In genomic region chr7:90130501-90131375, GRCm38 (mm10) we compare ENCODE assay signal across 8 mouse cellular contexts. TPM values are rescaled to one million over a fixed set of nuclear protein-coding genes. Genes with fewer than 3 reads are reported as not detected.
A peak's percentile ranks its signal among the peaks of the same experiment; 100 is the strongest.
DNase-seq lines count a peak whose midpoint lies in the region; ATAC-seq and TF ChIP-seq lines count a peak whose summit lies in the region.

No protein-coding gene starts in this region.

- no peak for DNase-seq in frontal cortex, postnatal 25 days (ENCODE audit: low spot score in 2 of 2)
- DNase-seq in brain, embryonic 14.5 days (ENCODE audit: low read depth): peak; percentile 55
- DNase-seq in forebrain, postnatal 0 days: peak; percentile 55
- DNase-seq in induced T-regulatory cell, adult 2 months (ENCODE audit: low read depth): peak; percentile 86
- peak; percentile 33 for DNase-seq in limb, embryonic 14.5 days (ENCODE audit: low spot score)

- no peaks in the 10 kb centered on the region for H3K9me3 ChIP-seq in forebrain, postnatal 0 days (ENCODE audit: low read length)
- no peaks in the 10 kb centered on the region for H3K9me3 ChIP-seq in limb, embryonic 14.5 days (ENCODE audit: control insufficient read depth, low read length)
- no peaks in the 10 kb centered on the region for H3K9me3 ChIP-seq in stomach, embryonic 15.5 days

- 1% methylated on average over 39 of the region's 39 CpGs for WGBS in forebrain, postnatal 0 days
- under 1% methylated on average over 26 of the region's 39 CpGs for WGBS in limb, embryonic 14.5 days
- 1% methylated on average over 33 of the region's 39 CpGs for WGBS in stomach, embryonic 15.5 days

- peak; percentile 2; the same call in 1 of the 2 replicates for ATAC-seq in frontal cortex, adult (ENCODE audit: low TSS enrichment)
- peak; percentile 40; the same call in 1 of the 2 replicates for ATAC-seq in forebrain, postnatal 0 days
- peak; percentile 0 for ATAC-seq in limb, embryonic 14.5 days (ENCODE audit: low FRiP score, low read depth)
- peak; percentile 23 for ATAC-seq in stomach, embryonic 15.5 days (ENCODE audit: insufficient read depth, low FRiP score, low read depth)

- TF ChIP-seq POLR2A in brain, embryonic 14.5 days (IDR thresholded peaks at IDR 0.05; ENCODE audit: borderline replicate concordance, extremely low read depth, insufficient read depth, insufficient read length, poor library complexity, severe bottlenecking): no peak
- TF ChIP-seq POLR2A in limb, embryonic 14.5 days (IDR thresholded peaks at IDR 0.05; ENCODE audit: borderline replicate concordance, extremely low read depth, insufficient read depth, insufficient read length): no peak
- TF ChIP-seq POLR2A in myocyte (IDR thresholded peaks at IDR 0.05; ENCODE audit: insufficient read length, low read depth): peak; percentile 26

- H3K27ac ChIP-seq in forebrain, postnatal 0 days (ENCODE audit: low read depth, low read length): peak overlapping the region; percentile 98
- peak overlapping the region; percentile 99 for H3K27ac ChIP-seq in limb, embryonic 14.5 days (replicated peaks; ENCODE audit: low read depth, low read length)
- H3K27ac ChIP-seq in stomach, embryonic 15.5 days: peak overlapping the region; percentile 98

- peaks cover 55% of the 10 kb centered on the region for H3K79me2 ChIP-seq in myocyte (ENCODE audit: control insufficient read depth, insufficient read depth)

- peak overlapping the region; percentile 97 for H3K4me3 ChIP-seq in forebrain, postnatal 0 days (ENCODE audit: low read depth, low read length)
- peak overlapping the region; percentile 95 for H3K4me3 ChIP-seq in limb, embryonic 14.5 days (replicated peaks; ENCODE audit: low read length)
- H3K4me3 ChIP-seq in myocyte: peak overlapping the region; percentile 99
- H3K4me3 ChIP-seq in stomach, embryonic 15.5 days (replicated peaks): peak overlapping the region; percentile 80

- H3K36me3 ChIP-seq in forebrain, postnatal 0 days (ENCODE audit: insufficient read depth): no peaks in the 10 kb centered on the region
- H3K36me3 ChIP-seq in limb, embryonic 14.5 days (ENCODE audit: control insufficient read depth, insufficient read depth, low read length): no peaks in the 10 kb centered on the region
- H3K36me3 ChIP-seq in myocyte (ENCODE audit: control insufficient read depth, insufficient read depth): no peaks in the 10 kb centered on the region
- H3K36me3 ChIP-seq in stomach, embryonic 15.5 days: no peaks in the 10 kb centered on the region

- peak overlapping the region; percentile 96 for H3K9ac ChIP-seq in forebrain, postnatal 0 days
- H3K9ac ChIP-seq in limb, embryonic 14.5 days (ENCODE audit: low read depth, low read length, severe bottlenecking): peak overlapping the region; percentile 96
- H3K9ac ChIP-seq in stomach, embryonic 15.5 days: peak overlapping the region; percentile 67

- peak overlapping the region; percentile 65 for H3ac ChIP-seq in myocyte (ENCODE audit: control insufficient read depth, insufficient read length)

- H3K27me3 ChIP-seq in forebrain, postnatal 0 days (ENCODE audit: insufficient read depth, low read length): no peaks in the 10 kb centered on the region
- no peaks in the 10 kb centered on the region for H3K27me3 ChIP-seq in limb, embryonic 14.5 days (ENCODE audit: control insufficient read depth, insufficient read depth, low read length)
- H3K27me3 ChIP-seq in myocyte (ENCODE audit: control insufficient read depth, insufficient read depth, insufficient read length): no peaks in the 10 kb centered on the region
- no peaks in the 10 kb centered on the region for H3K27me3 ChIP-seq in stomach, embryonic 15.5 days (replicated peaks)

- TF ChIP-seq CTCF in brain, embryonic 14.5 days (IDR thresholded peaks at IDR 0.05; ENCODE audit: borderline replicate concordance, extremely low read depth, insufficient read depth, insufficient read length): no peak
- no peak for TF ChIP-seq CTCF in forebrain, postnatal 0 days (IDR thresholded peaks at IDR 0.05; ENCODE audit: low read depth)

- H3K4me2 ChIP-seq in forebrain, postnatal 0 days (ENCODE audit: low read depth): peak overlapping the region; percentile 76
- peak overlapping the region; percentile 62 for H3K4me2 ChIP-seq in limb, embryonic 14.5 days (replicated peaks; ENCODE audit: low read depth, low read length, severe bottlenecking)
- peak overlapping the region; percentile 87 for H3K4me2 ChIP-seq in myocyte (ENCODE audit: low read depth)
- H3K4me2 ChIP-seq in stomach, embryonic 15.5 days: peak overlapping the region; percentile 62

- 0 out of 2 replicates have a peak, but pooled peaks cover 4% of the 10 kb centered on the region for H3K4me1 ChIP-seq in forebrain, postnatal 0 days (ENCODE audit: insufficient read depth)
- peaks cover 11% of the 10 kb centered on the region for H3K4me1 ChIP-seq in limb, embryonic 14.5 days (ENCODE audit: control insufficient read depth, insufficient read depth, low read length)
- peaks cover 3% of the 10 kb centered on the region; the same call in 1 of the 2 replicates for H3K4me1 ChIP-seq in stomach, embryonic 15.5 days

TF ChIP-seq in myocyte, 11 proteins besides CTCF, POLR2A, EP300 and RAD21:
- TF ChIP-seq TCF12 (IDR thresholded peaks at IDR 0.05; ENCODE audit: insufficient read depth, poor library complexity, severe bottlenecking): no peak
- TF ChIP-seq CEBPB (IDR thresholded peaks at IDR 0.05; ENCODE audit: insufficient read depth, poor library complexity, severe bottlenecking): no peak
- TF ChIP-seq REST (IDR thresholded peaks at IDR 0.05; ENCODE audit: insufficient read depth, insufficient read length): no peak
- TF ChIP-seq POLR2AphosphoS2 (IDR thresholded peaks at IDR 0.05; ENCODE audit: insufficient read length, low read depth): peak; percentile 28
- no peak for TF ChIP-seq SRF (IDR thresholded peaks at IDR 0.05; ENCODE audit: control insufficient read depth, insufficient read length, low read depth)
- no peak for TF ChIP-seq E2F4 (IDR thresholded peaks at IDR 0.05; ENCODE audit: insufficient read depth)
- TF ChIP-seq TCF3 (IDR thresholded peaks at IDR 0.05; ENCODE audit: insufficient read length, low read depth): no peak

RNA-seq across cellular contexts. Expression of gene Picalm, which starts 0.7 kb away (rescaled TPM):
- 182 and 193 TPM in 2 replicates for polyA plus RNA-seq in brain, embryonic 14.5 days (2012; rRNA removed)
- total RNA-seq in forebrain, postnatal 0 days (2014; rRNA removed): 211 and 242 TPM in 2 replicates
- 16.5 and 21.2 TPM in 2 replicates for polyA plus RNA-seq in forebrain, postnatal 0 days (2015; fragmentation: Nextera tagmentation; extraction: Ambion mirVana)
- polyA plus RNA-seq in limb, embryonic 14.5 days (2012; rRNA removed): 153 and 155 TPM in 2 replicates
- 53.6 and 59.6 TPM in 2 replicates for polyA plus RNA-seq in limb, embryonic 14.5 days (2014; fragmentation: Nextera tagmentation; extraction: Ambion mirVana)
- polyA plus RNA-seq in myocyte (2012; fragmentation: generic; extraction: Trizol): 40.1 TPM
- 41.2 and 44.5 TPM in 2 replicates for polyA plus RNA-seq in stomach, embryonic 15.5 days (2015; fragmentation: Nextera tagmentation; extraction: Ambion mirVana)

Comparison
In these comparisons a context has a peak if more than half of its experiments do, and no peak if none do; other contexts are left out.
1. DNase-seq: peak in brain, embryonic 14.5 days (single experiment), forebrain, postnatal 0 days (single experiment), induced T-regulatory cell, adult 2 months (single experiment) and limb, embryonic 14.5 days (single experiment); none in frontal cortex, postnatal 25 days (0 of 2).
2. Peak in every context shown above with its lines, with median percentiles within 50 percentile points of each other: ATAC-seq, H3K27ac ChIP-seq, H3K4me2 ChIP-seq, H3K4me3 ChIP-seq and H3K9ac ChIP-seq.